Mouse (Mus musculus): ENCODE measurements around the gene Gchfr. TPM values are rescaled to one million over a fixed set of nuclear protein-coding genes. Genes with fewer than 3 reads are reported as not detected.

Gene Gchfr
- total RNA-seq, 2 experiments from 2014 or later: 0.72 TPM; not detected in 1

Other genes starting within 250 kb of the Gchfr start
- gene Chst14, start 241.3 kb upstream of the Gchfr start, total RNA-seq (2021): 10 to 100 TPM in 1 of 2 experiments, 1 to 10 TPM in 1; 9.8 to 11.3 TPM
- 1 to 10 TPM; 7.4 to 8.2 TPM for gene Ccdc32, start 138.4 kb upstream of the Gchfr start, total RNA-seq (2021)
- gene Rpusd2, start 133.0 kb upstream of the Gchfr start, total RNA-seq (2021): 1 to 10 TPM; 3.8 to 4.3 TPM
- gene Knl1, start 120.7 kb upstream of the Gchfr start, total RNA-seq (2021): 1 to 10 TPM; 4.9 to 7.7 TPM
- gene Rad51, start 55.0 kb upstream of the Gchfr start, total RNA-seq (2021): 1 to 10 TPM; 3.7 to 4.0 TPM
- 1 to 10 TPM; 6.8 to 8.9 TPM for gene Rmdn3, start 10.7 kb upstream of the Gchfr start, total RNA-seq (2021)
- gene Gm14137, start 6.7 kb downstream of the Gchfr start, total RNA-seq (2021): under 1 TPM in 1 of 2 experiments, not detected in 1; 0.16 TPM
- gene Zfyve19, start 40.8 kb downstream of the Gchfr start, total RNA-seq (2021): 10 to 100 TPM; 13.6 to 21.8 TPM
- 10 to 100 TPM; 11.8 to 11.9 TPM for gene Dnajc17, start 41.0 kb downstream of the Gchfr start, total RNA-seq (2021)
- gene Ppp1r14d, start 62.1 kb downstream of the Gchfr start, total RNA-seq (2021): not detected
- gene Spint1, start 69.6 kb downstream of the Gchfr start, total RNA-seq (2021): under 1 TPM; 0.18 to 0.49 TPM
- gene Rhov, start 103.5 kb downstream of the Gchfr start, total RNA-seq (2021): not detected
- gene Vps18, start 121.0 kb downstream of the Gchfr start, total RNA-seq (2021): 1 to 10 TPM; 9.7 to 9.9 TPM
- 10 to 100 TPM; 12.6 to 12.9 TPM for gene Dll4, start 158.0 kb downstream of the Gchfr start, total RNA-seq (2021)
- 10 to 100 TPM in 1 of 2 experiments, 1 to 10 TPM in 1; 7.0 to 18.8 TPM for gene Chac1, start 183.5 kb downstream of the Gchfr start, total RNA-seq (2021)

All from gastrocnemius, postnatal 10 days (tissue).